Mouse (Mus musculus): Measurements from ENCODE around the gene Rasgef1c. TPM values are rescaled to one million over a fixed set of nuclear protein-coding genes. Genes with fewer than 3 reads are reported as not detected.

Gene Rasgef1c
- total and polyA plus RNA-seq, 2 experiments from 2014 or later = not detected

- no peaks in the 10 kb centered on the region for H3K27me3 ChIP-seq (ENCODE audit: control insufficient read depth, insufficient read depth, low read length)
- no peaks in the 10 kb centered on the region for H3K36me3 ChIP-seq (replicated peaks; ENCODE audit: control insufficient read depth, insufficient read depth, low read length)
- TF ChIP-seq CTCF (IDR thresholded peaks at IDR 0.05; ENCODE audit: low read depth) (no peak), EP300 (IDR thresholded peaks at IDR 0.05; ENCODE audit: low read depth) (no peak)
- no peak overlapping the region for H3K4me2 ChIP-seq (ENCODE audit: low read depth, low read length)
- no peak overlapping the region for H3K27ac ChIP-seq (ENCODE audit: low read depth)
- H3K9ac ChIP-seq (replicated peaks; ENCODE audit: low read depth, low read length) = no peak overlapping the region
- DNase-seq (ENCODE audit: low spot score) (no peak), ATAC-seq (ENCODE audit: insufficient read depth, low read depth) (no peak)
- peaks cover 12% of the 10 kb centered on the region for H3K4me1 ChIP-seq (ENCODE audit: control insufficient read depth, insufficient read depth)
- H3K4me3 ChIP-seq (ENCODE audit: low read depth, low read length) = no peak overlapping the region
- no peaks in the 10 kb centered on the region for H3K9me3 ChIP-seq (replicated peaks; ENCODE audit: control insufficient read depth, low read length)
- WGBS = 57% methylated on average over 4 of the region's 4 CpGs
Observed at GRCm38 (mm10) chr11:49982881-49983280, 81.2 kb downstream of the Rasgef1c start.

DNA sequence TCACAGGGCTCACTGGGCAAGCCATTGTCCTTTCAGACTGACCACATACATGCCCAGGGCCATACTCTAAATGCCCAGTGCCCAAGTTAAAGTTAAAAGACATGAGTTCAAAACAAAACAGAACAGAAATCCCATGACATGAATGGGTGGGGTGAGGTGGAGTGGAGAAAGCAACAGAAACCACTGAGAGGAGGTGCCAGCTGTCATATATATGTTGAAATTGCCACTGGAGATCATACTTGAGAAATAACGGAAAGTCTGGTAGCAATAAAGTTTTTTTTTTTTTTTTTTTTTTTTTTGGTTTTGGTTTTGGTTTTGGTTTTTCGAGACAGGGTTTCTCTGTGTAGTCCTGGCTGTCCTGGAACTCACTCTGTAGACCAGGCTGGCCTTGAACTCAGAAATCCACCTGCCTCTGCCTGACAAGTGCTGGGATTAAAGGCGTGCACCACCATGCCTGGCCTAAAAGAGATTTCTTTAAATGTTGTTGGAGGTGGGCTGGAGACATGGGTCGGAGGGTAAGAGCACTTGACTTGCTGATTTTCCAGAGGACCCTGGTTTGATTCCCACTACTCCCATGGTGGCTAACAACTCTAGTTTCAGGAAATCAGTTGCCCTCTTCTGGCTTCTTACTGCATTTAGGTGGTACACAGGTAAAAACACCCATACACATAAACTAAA, 82.4 kb downstream of the Rasgef1c start:
- Histone ChIP-seq H3K9me3 (replicated peaks; ENCODE audit: control insufficient read depth, low read length) (no peaks in the 10 kb centered on the region), H3K4me1 (ENCODE audit: control insufficient read depth, insufficient read depth) (peaks cover 12% of the 10 kb centered on the region), H3K36me3 (replicated peaks; ENCODE audit: control insufficient read depth, insufficient read depth, low read length) (no peaks in the 10 kb centered on the region), H3K27ac (ENCODE audit: low read depth) (no peak overlapping the region), H3K27me3 (ENCODE audit: control insufficient read depth, insufficient read depth, low read length) (no peaks in the 10 kb centered on the region), H3K9ac (replicated peaks; ENCODE audit: low read depth, low read length) (no peak overlapping the region), H3K4me3 (ENCODE audit: low read depth, low read length) (no peak overlapping the region), H3K4me2 (ENCODE audit: low read depth, low read length) (no peak overlapping the region)
- ATAC-seq (ENCODE audit: insufficient read depth, low read depth) (no peak), DNase-seq (ENCODE audit: low spot score) (no peak)
- WGBS = 84% methylated on average over 3 of the region's 4 CpGs
- TF ChIP-seq EP300 (IDR thresholded peaks at IDR 0.05; ENCODE audit: low read depth) (no peak), CTCF (IDR thresholded peaks at IDR 0.05; ENCODE audit: low read depth) (no peak)

GRCm38 (mm10) chr11:49985009-49985408, 83.4 kb downstream of the Rasgef1c start:
- Histone ChIP-seq H3K36me3 (replicated peaks; ENCODE audit: control insufficient read depth, insufficient read depth, low read length) (no peaks in the 10 kb centered on the region), H3K27me3 (ENCODE audit: control insufficient read depth, insufficient read depth, low read length) (no peaks in the 10 kb centered on the region), H3K4me1 (ENCODE audit: control insufficient read depth, insufficient read depth) (peaks cover 12% of the 10 kb centered on the region), H3K4me3 (ENCODE audit: low read depth, low read length) (no peak overlapping the region), H3K9ac (replicated peaks; ENCODE audit: low read depth, low read length) (no peak overlapping the region), H3K9me3 (replicated peaks; ENCODE audit: control insufficient read depth, low read length) (no peaks in the 10 kb centered on the region), H3K4me2 (ENCODE audit: low read depth, low read length) (no peak overlapping the region), H3K27ac (ENCODE audit: low read depth) (no peak overlapping the region)
- WGBS = 75% methylated on average over 4 of the region's 4 CpGs
- no peak for DNase-seq (ENCODE audit: low spot score)
- ATAC-seq (ENCODE audit: insufficient read depth, low read depth) = no peak
- TF ChIP-seq CTCF (IDR thresholded peaks at IDR 0.05; ENCODE audit: low read depth) = no peak
- no peak for TF ChIP-seq EP300 (IDR thresholded peaks at IDR 0.05; ENCODE audit: low read depth)

- no peak overlapping the region for H3K4me2 ChIP-seq (ENCODE audit: low read depth, low read length)
- H3K4me1 ChIP-seq (ENCODE audit: control insufficient read depth, insufficient read depth) = peaks cover 5% of the 10 kb centered on the region
- WGBS = 22% methylated on average over 10 of the region's 10 CpGs
- ATAC-seq (ENCODE audit: insufficient read depth, low read depth) = peak; percentile 81
- no peaks in the 10 kb centered on the region for H3K27me3 ChIP-seq (ENCODE audit: control insufficient read depth, insufficient read depth, low read length)
- no peak overlapping the region for H3K27ac ChIP-seq (ENCODE audit: low read depth)
- H3K4me3 ChIP-seq (ENCODE audit: low read depth, low read length) = no peak overlapping the region
- no peaks in the 10 kb centered on the region for H3K36me3 ChIP-seq (replicated peaks; ENCODE audit: control insufficient read depth, insufficient read depth, low read length)
- no peaks in the 10 kb centered on the region for H3K9me3 ChIP-seq (replicated peaks; ENCODE audit: control insufficient read depth, low read length)
- DNase-seq (ENCODE audit: low spot score) = peak; percentile 47
- TF ChIP-seq EP300 (IDR thresholded peaks at IDR 0.05; ENCODE audit: low read depth) (peak; percentile 35; the same call in 1 of the 2 replicates), CTCF (IDR thresholded peaks at IDR 0.05; ENCODE audit: low read depth) (peak; percentile 87)
- no peak overlapping the region for H3K9ac ChIP-seq (replicated peaks; ENCODE audit: low read depth, low read length)
Observed at GRCm38 (mm10) chr11:49986277-49987036, 84.8 kb downstream of the Rasgef1c start.

- H3K9me3 ChIP-seq (replicated peaks; ENCODE audit: control insufficient read depth, low read length) = no peaks in the 10 kb centered on the region
- H3K4me1 ChIP-seq (ENCODE audit: control insufficient read depth, insufficient read depth) = no peaks in the 10 kb centered on the region; the same call in 1 of the 2 replicates
- H3K9ac ChIP-seq (replicated peaks; ENCODE audit: low read depth, low read length) = no peak overlapping the region
- no peaks in the 10 kb centered on the region for H3K27me3 ChIP-seq (ENCODE audit: control insufficient read depth, insufficient read depth, low read length)
- 65% methylated on average over 2 of the region's 2 CpGs for WGBS
- no peak for TF ChIP-seq CTCF (IDR thresholded peaks at IDR 0.05; ENCODE audit: low read depth)
- no peak for TF ChIP-seq EP300 (IDR thresholded peaks at IDR 0.05; ENCODE audit: low read depth)
- no peak overlapping the region for H3K4me2 ChIP-seq (ENCODE audit: low read depth, low read length)
- no peaks in the 10 kb centered on the region for H3K36me3 ChIP-seq (replicated peaks; ENCODE audit: control insufficient read depth, insufficient read depth, low read length)
- DNase-seq (ENCODE audit: low spot score) (no peak), ATAC-seq (ENCODE audit: insufficient read depth, low read depth) (no peak)
- H3K4me3 ChIP-seq (ENCODE audit: low read depth, low read length) = no peak overlapping the region
- no peak overlapping the region for H3K27ac ChIP-seq (ENCODE audit: low read depth)
Observed at GRCm38 (mm10) chr11:49994536-49994935, 92.9 kb downstream of the Rasgef1c start.

Data from heart, postnatal 0 days (tissue).